Mouse (Mus musculus) lung, postnatal 25 days (tissue): ENCODE measurements around the gene Rbfox3.

Experiments used
- DNase-seq: peaks from one replicate; pipeline ENCODE4 v3.0.0; 2022; ENCODE audit warnings: low spot score

The Rbfox3 gene

GRCm38 (mm10) chr11:118546269-118546668, 365.1 kb downstream of the Rbfox3 start:
- no peak for DNase-seq

- DNase-seq: no peak
These were observed 365.7 kb downstream of the Rbfox3 start for GRCm38 (mm10) chr11:118545690-118546089.

- DNase-seq: no peak
These were observed 366.8 kb downstream of the Rbfox3 start for GRCm38 (mm10) chr11:118544564-118544963.

GRCm38 (mm10) chr11:118542906-118543305, 368.5 kb downstream of the Rbfox3 start:
- no peak for DNase-seq

GRCm38 (mm10) chr11:118540411-118541026, 370.9 kb downstream of the Rbfox3 start:
- peak; percentile 44 for DNase-seq

GRCm38 (mm10) chr11:118538008-118538407, 373.4 kb downstream of the Rbfox3 start:
- DNase-seq: no peak

- no peak for DNase-seq
These were observed 376.9 kb downstream of the Rbfox3 start for GRCm38 (mm10) chr11:118534382-118535092.

GRCm38 (mm10) chr11:118530313-118530712, 381.1 kb downstream of the Rbfox3 start:
- DNase-seq: no peak

- no peak for DNase-seq
These were observed 382.6 kb downstream of the Rbfox3 start for GRCm38 (mm10) chr11:118528761-118529160.

GRCm38 (mm10) chr11:118525059-118525458, 386.3 kb downstream of the Rbfox3 start:
- no peak for DNase-seq

- DNase-seq: no peak
These were observed 387.8 kb downstream of the Rbfox3 start for GRCm38 (mm10) chr11:118523496-118524145.

- no peak for DNase-seq
These were observed 390.5 kb downstream of the Rbfox3 start for GRCm38 (mm10) chr11:118520932-118521331.

- DNase-seq: no peak
These were observed 391.1 kb downstream of the Rbfox3 start for GRCm38 (mm10) chr11:118520251-118520650.

GRCm38 (mm10) chr11:118518743-118519142, 392.7 kb downstream of the Rbfox3 start:
- DNase-seq: no peak

- DNase-seq: no peak
These were observed 393.5 kb downstream of the Rbfox3 start for GRCm38 (mm10) chr11:118517924-118518323.

GRCm38 (mm10) chr11:118512257-118512910, 399.0 kb downstream of the Rbfox3 start:
- DNase-seq: no peak

- DNase-seq: no peak
These were observed 399.5 kb downstream of the Rbfox3 start for GRCm38 (mm10) chr11:118511851-118512250.

GRCm38 (mm10) chr11:118508341-118508740, 403.1 kb downstream of the Rbfox3 start:
- DNase-seq: no peak

- peak; percentile 64 for DNase-seq
These were observed 403.5 kb downstream of the Rbfox3 start for GRCm38 (mm10) chr11:118507904-118508303.

- no peak for DNase-seq
These were observed 404.3 kb downstream of the Rbfox3 start for GRCm38 (mm10) chr11:118507095-118507494.

GRCm38 (mm10) chr11:118504180-118504454, 407.3 kb downstream of the Rbfox3 start:
- peak; percentile 28 for DNase-seq

GRCm38 (mm10) chr11:118503418-118504179, 407.8 kb downstream of the Rbfox3 start:
- no peak for DNase-seq
